In genomic region chr2:150567051-150567450, GRCm38 (mm10) we compare ENCODE assay signal across 14 mouse cellular contexts. TPM values are rescaled to one million over a fixed set of nuclear protein-coding genes. Genes with fewer than 3 reads are reported as not detected.
DNase-seq lines count a peak whose midpoint lies in the region; ATAC-seq lines count a peak whose summit lies in the region.
"Had no signal": no experiment of that assay in that cellular context is flagged by ENCODE, and none has a peak within 500 bp of the region (broad histone marks: within the 10 kb centered on the region; RNA-seq: fewer than 3 reads in every experiment).

No protein-coding gene starts in this region.

- no peak overlapping the region for H3K4me3 ChIP-seq in forebrain, embryonic 14.5 days (ENCODE audit: low read depth, low read length)

- peak; percentile 48 for ATAC-seq in common myeloid progenitor, adult 5-6 weeks (replicated peaks; ENCODE audit: low read depth, poor library complexity, severe bottlenecking)
- ATAC-seq in forebrain, embryonic 14.5 days: no peak
- ATAC-seq: inflammation-experienced regulatory T-cells, adult 6 months had no signal

- 95% methylated on average over 2 of the region's 2 CpGs for WGBS in forebrain, embryonic 14.5 days

- no peak overlapping the region for H3K9ac ChIP-seq in forebrain, embryonic 14.5 days (ENCODE audit: low read length)

- no peaks in the 10 kb centered on the region for H3K4me1 ChIP-seq in forebrain, embryonic 14.5 days (ENCODE audit: control insufficient read depth, insufficient read depth, low read length)

- H3K27ac ChIP-seq in forebrain, embryonic 14.5 days (ENCODE audit: low read depth, low read length): no peak overlapping the region

- H3K4me2 ChIP-seq in forebrain, embryonic 14.5 days (ENCODE audit: low read length): no peak overlapping the region

- H3K9me3 ChIP-seq in forebrain, embryonic 14.5 days (replicated peaks; ENCODE audit: control insufficient read depth, low read length): no peaks in the 10 kb centered on the region

- H3K36me3 ChIP-seq in forebrain, embryonic 14.5 days (ENCODE audit: control insufficient read depth, insufficient read depth, low read length): no peaks in the 10 kb centered on the region

- no peaks in the 10 kb centered on the region for H3K27me3 ChIP-seq in forebrain, embryonic 14.5 days (replicated peaks; ENCODE audit: control insufficient read depth, insufficient read depth, low read length)

- DNase-seq in lung, postnatal 10 days: peak; percentile 12
- no peak for DNase-seq in lung, postnatal 36 days
- peak; percentile 24 for DNase-seq in cerebellum, adult 11 months
- DNase-seq in B cell, adult 2 months: no peak
- no peak for DNase-seq in testis, postnatal 10 days (ENCODE audit: low spot score)
- DNase-seq in forebrain, embryonic 14.5 days (ENCODE audit: low spot score): no peak
- DNase-seq: embryo, embryonic 11 days; kidney, postnatal 25 days; lung, postnatal 14 days; right cerebral cortex, postnatal 14 days had no signal

RNA-seq across cellular contexts. Expression of gene Cst7, which starts 3.2 kb away (rescaled TPM):
- total RNA-seq in common myeloid progenitor, adult 5-6 weeks (2017): 90.6 and 112 TPM in 2 replicates
- polyA plus RNA-seq in forebrain, embryonic 14.5 days (2014; fragmentation: Nextera tagmentation; extraction: Ambion mirVana): 0.30 TPM in 1 of 2 replicates, not detected in the other
- total RNA-seq: adrenal gland, postnatal 36 days; liver, adult 2 months had no signal

RNA-seq across cellular contexts. Expression of gene Apmap, which starts 41.3 kb away (rescaled TPM):
- total RNA-seq in common myeloid progenitor, adult 5-6 weeks (2017): 42.3 and 46.1 TPM in 2 replicates
- 42.8 and 45.9 TPM in 2 replicates for polyA plus RNA-seq in forebrain, embryonic 14.5 days (2014; fragmentation: Nextera tagmentation; extraction: Ambion mirVana)

Comparison
In these comparisons a context has a peak if more than half of its experiments do, and no peak if none do; other contexts are left out.
1. DNase-seq: peak in lung, postnatal 10 days (single experiment) and cerebellum, adult 11 months (single experiment); none in lung, postnatal 36 days (single experiment), B cell, adult 2 months (0 of 2), testis, postnatal 10 days (single experiment) and forebrain, embryonic 14.5 days (single experiment).